Mouse (Mus musculus): ENCODE data around the gene Epx. TPM values are rescaled to one million over a fixed set of nuclear protein-coding genes. Genes with fewer than 3 reads are reported as not detected.
A peak's percentile ranks its signal among the peaks of the same experiment; 100 is the strongest.

The Epx gene
- polyA plus RNA-seq, 1 experiment from 2014 or later = 0.32 TPM

DNA sequence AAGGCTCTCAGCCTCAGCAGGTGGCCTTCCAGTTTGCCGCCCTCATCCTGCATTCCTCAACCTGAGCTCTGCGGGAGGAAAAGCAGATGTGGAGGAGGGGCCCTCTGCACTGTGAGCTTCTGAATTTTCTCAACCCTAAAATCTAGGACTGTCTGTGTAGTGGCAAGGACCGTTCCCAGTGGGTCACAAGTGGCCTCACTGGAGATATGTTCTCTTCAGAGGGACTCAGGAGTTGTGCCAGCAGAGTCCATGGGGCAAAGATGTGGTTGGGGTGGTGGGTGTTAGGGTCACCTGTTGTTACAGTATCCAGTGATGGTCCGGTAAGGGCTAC, 57.9 kb downstream of the Epx start:
- Histone ChIP-seq H3K4me3 (ENCODE audit: low read depth, low read length) (peak overlapping the region; percentile 22), H3K4me2 (replicated peaks; ENCODE audit: low read depth, low read length) (peak overlapping the region; percentile 68), H3K9me3 (ENCODE audit: control insufficient read depth, low read depth, low read length) (no peaks in the 10 kb centered on the region), H3K4me1 (ENCODE audit: control insufficient read depth, insufficient read depth, low read length) (no peaks in the 10 kb centered on the region), H3K27ac (ENCODE audit: low read length) (no peak overlapping the region), H3K27me3 (ENCODE audit: control insufficient read depth, insufficient read depth, low read length) (0 out of 2 replicates have a peak, but pooled peaks cover 2% of the 10 kb centered on the region), H3K9ac (replicated peaks; ENCODE audit: low read depth, low read length) (no peak overlapping the region), H3K36me3 (ENCODE audit: control insufficient read depth, insufficient read depth, low read length) (no peaks in the 10 kb centered on the region)
- no peak for ATAC-seq (ENCODE audit: insufficient number of reproducible peaks, insufficient read depth, low FRiP score, low read depth)
- 26% methylated on average over 4 of the region's 4 CpGs for WGBS

DNA sequence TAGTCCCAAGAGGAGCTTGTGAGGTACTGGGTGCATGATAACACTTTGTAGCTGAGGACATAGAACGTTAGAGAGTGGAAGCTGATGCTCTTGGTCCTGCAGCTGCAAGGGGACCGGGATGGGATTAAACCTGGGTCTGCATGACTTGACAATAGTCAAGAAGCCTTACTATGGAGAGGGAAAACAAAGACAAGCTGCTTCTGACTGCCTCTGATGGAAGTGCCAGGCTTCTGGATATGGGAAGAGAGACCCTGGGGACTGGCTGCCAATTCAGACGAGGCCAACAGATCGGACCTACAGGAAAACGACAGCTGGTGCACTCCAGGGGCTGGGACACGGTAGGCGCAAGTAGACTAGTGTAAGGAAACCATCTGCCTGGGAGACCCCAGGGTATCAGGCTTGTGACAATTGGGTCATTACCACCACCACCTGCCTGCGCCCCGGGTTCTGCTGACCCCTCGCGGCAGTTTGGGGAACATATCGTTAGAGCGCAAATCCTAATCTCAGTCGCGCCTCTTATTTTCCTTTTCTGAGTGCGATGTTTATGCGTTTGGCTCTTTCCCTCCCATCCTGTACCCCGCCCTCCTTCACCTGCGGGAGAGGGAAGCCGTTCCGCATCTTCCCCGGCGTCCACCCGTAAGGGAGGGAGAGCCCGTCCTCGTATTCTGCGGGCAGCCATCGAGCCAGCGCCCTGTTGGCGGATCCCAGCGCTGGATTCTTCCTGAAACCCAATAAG, 58.5 kb downstream of the Epx start:
- 0 out of 2 replicates have a peak, but pooled peaks cover 2% of the 10 kb centered on the region for H3K27me3 ChIP-seq (ENCODE audit: control insufficient read depth, insufficient read depth, low read length)
- WGBS = 4% methylated on average over 31 of the region's 31 CpGs
- no peaks in the 10 kb centered on the region for H3K36me3 ChIP-seq (ENCODE audit: control insufficient read depth, insufficient read depth, low read length)
- H3K4me1 ChIP-seq (ENCODE audit: control insufficient read depth, insufficient read depth, low read length) = no peaks in the 10 kb centered on the region
- no peak overlapping the region for H3K9ac ChIP-seq (replicated peaks; ENCODE audit: low read depth, low read length)
- peak; percentile 37; the same call in 1 of the 2 replicates for ATAC-seq (ENCODE audit: insufficient number of reproducible peaks, insufficient read depth, low FRiP score, low read depth)
- H3K4me3 ChIP-seq (ENCODE audit: low read depth, low read length) = peak overlapping the region; percentile 22
- no peak overlapping the region for H3K27ac ChIP-seq (ENCODE audit: low read length)
- peak overlapping the region; percentile 68 for H3K4me2 ChIP-seq (replicated peaks; ENCODE audit: low read depth, low read length)
- H3K9me3 ChIP-seq (ENCODE audit: control insufficient read depth, low read depth, low read length) = no peaks in the 10 kb centered on the region

DNA sequence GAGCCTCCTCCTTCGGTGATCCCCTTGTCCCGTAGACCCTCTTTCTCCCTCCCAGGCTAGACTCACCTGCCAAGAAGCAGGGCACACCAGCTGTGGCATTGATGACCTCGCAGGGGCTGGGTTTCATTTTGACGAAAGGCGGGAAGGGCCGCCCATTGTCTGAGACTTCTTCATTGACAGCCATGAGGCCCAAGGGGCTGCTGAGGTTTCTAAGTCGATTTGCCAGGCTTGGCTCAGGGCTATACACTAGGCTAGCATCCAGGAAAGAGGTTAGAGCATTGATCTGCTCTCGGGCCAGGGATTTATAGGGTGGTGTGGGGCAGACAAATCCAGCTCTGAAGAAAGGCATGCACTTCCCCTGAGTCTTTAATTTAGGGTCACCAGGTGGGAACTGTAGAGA, 60.5 kb downstream of the Epx start:
- Histone ChIP-seq H3K4me1 (ENCODE audit: control insufficient read depth, insufficient read depth, low read length) (no peaks in the 10 kb centered on the region), H3K9me3 (ENCODE audit: control insufficient read depth, low read depth, low read length) (no peaks in the 10 kb centered on the region), H3K9ac (replicated peaks; ENCODE audit: low read depth, low read length) (no peak overlapping the region), H3K4me2 (replicated peaks; ENCODE audit: low read depth, low read length) (no peak overlapping the region), H3K4me3 (ENCODE audit: low read depth, low read length) (no peak overlapping the region), H3K27me3 (ENCODE audit: control insufficient read depth, insufficient read depth, low read length) (0 out of 2 replicates have a peak, but pooled peaks cover 2% of the 10 kb centered on the region), H3K27ac (ENCODE audit: low read length) (no peak overlapping the region), H3K36me3 (ENCODE audit: control insufficient read depth, insufficient read depth, low read length) (no peaks in the 10 kb centered on the region)
- no peak for ATAC-seq (ENCODE audit: insufficient number of reproducible peaks, insufficient read depth, low FRiP score, low read depth)
- 76% methylated on average over 8 of the region's 8 CpGs for WGBS

Other genes with a start within 250 kb of the Epx start
- gene Rnf43, start 212.8 kb downstream of the Epx start, polyA plus RNA-seq (2014; fragmentation: Nextera tagmentation; extraction: Ambion mirVana) = 19.7 and 20.2 TPM in 2 replicates
- gene Supt4a, start 138.0 kb downstream of the Epx start, polyA plus RNA-seq (2014; fragmentation: Nextera tagmentation; extraction: Ambion mirVana) = 133 and 151 TPM in 2 replicates
- gene Tspoap1, start 115.0 kb downstream of the Epx start, polyA plus RNA-seq (2014; fragmentation: Nextera tagmentation; extraction: Ambion mirVana) = 3.1 TPM in 2 replicates
- 2.5 and 5.0 TPM in 2 replicates for gene Mpo, start 82.0 kb downstream of the Epx start, polyA plus RNA-seq (2014; fragmentation: Nextera tagmentation; extraction: Ambion mirVana)
- gene Lpo, start 47.2 kb downstream of the Epx start, polyA plus RNA-seq (2014; fragmentation: Nextera tagmentation; extraction: Ambion mirVana) = 0.14 and 0.25 TPM in 2 replicates
- 14.6 and 14.7 TPM in 2 replicates for gene Mks1, start 22.3 kb downstream of the Epx start, polyA plus RNA-seq (2014; fragmentation: Nextera tagmentation; extraction: Ambion mirVana)
- not detected in 2 replicates for gene Olfr462, start 16.7 kb upstream of the Epx start, polyA plus RNA-seq (2014; fragmentation: Nextera tagmentation; extraction: Ambion mirVana)
- not detected in 2 replicates for gene Olfr463, start 21.9 kb upstream of the Epx start, polyA plus RNA-seq (2014; fragmentation: Nextera tagmentation; extraction: Ambion mirVana)
- not detected in 2 replicates for gene Olfr464, start 45.4 kb upstream of the Epx start, polyA plus RNA-seq (2014; fragmentation: Nextera tagmentation; extraction: Ambion mirVana)
- 14.2 and 16.7 TPM in 2 replicates for gene Dynll2, start 112.0 kb upstream of the Epx start, polyA plus RNA-seq (2014; fragmentation: Nextera tagmentation; extraction: Ambion mirVana)
- 345 and 362 TPM in 2 replicates for gene Srsf1, start 171.8 kb upstream of the Epx start, polyA plus RNA-seq (2014; fragmentation: Nextera tagmentation; extraction: Ambion mirVana)
- 46.5 and 50.8 TPM in 2 replicates for gene Vezf1, start 192.7 kb upstream of the Epx start, polyA plus RNA-seq (2014; fragmentation: Nextera tagmentation; extraction: Ambion mirVana)
- gene Cuedc1, start 222.5 kb upstream of the Epx start, polyA plus RNA-seq (2014; fragmentation: Nextera tagmentation; extraction: Ambion mirVana) = 21.7 and 24.9 TPM in 2 replicates